Mouse (Mus musculus): ENCODE measurements around the gene Rbm44.

Gene Rbm44

DNA sequence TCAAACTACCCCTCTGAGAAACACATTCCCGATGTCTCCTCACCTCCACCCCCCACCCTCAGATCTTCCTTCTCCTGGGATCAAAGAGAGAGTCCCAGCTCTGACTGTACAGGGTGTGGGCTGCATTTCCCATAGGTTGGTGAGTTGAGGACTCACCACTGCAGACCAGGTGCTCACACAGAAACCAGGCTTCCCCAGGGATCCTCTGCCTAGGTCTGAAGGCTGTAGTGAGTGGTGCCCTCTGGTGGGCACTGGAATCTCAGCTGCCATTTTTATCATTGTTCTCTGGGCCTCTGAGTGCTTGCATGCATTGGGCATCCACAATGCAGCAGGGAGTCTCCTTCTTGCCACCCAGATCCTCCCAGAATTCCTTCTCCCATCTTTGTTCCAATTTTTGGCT, 66.2 kb downstream of the Rbm44 start:
- peak; percentile 59 for DNase-seq

DNA sequence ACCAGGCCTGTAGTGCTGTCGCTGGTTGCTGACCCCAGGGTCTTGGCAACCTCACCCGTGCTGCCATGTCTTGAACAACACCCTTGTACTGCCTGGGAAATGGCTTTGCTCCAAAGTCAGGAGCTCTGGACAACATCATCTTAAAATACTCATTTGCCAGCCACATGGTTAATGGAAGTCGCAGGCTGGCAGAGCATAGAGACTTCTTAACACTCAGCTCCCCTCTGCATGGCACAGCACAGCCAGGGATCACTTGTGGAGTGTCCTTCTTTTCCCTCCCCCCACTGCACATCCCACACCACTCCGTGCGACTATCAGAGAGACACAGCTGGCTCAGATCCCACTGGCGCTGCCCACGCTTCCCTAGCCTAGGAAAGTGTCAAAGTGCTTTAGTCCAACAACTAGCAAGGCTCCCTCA, 66.7 kb downstream of the Rbm44 start:
- DNase-seq, result peak; percentile 22

DNA sequence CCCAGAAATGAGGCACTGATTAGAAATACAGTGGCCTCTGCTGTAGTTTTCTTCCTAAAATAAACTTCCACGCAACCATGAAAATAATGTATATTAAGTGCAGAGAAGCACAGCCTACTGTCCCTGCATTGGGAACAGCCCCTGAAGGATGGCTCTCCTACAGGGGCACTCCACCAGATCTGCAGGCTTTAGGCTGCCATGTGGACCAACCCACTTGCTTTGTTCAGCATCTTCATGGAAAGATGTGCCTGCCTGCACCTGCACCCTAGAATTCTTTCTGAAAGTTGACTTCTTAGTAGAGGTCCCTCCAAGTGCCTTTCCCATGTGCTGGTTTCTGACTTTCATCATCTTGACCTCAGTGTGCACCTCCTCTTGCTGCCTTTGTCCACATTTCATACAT, 70.4 kb downstream of the Rbm44 start:
- DNase-seq, result no peak

DNA sequence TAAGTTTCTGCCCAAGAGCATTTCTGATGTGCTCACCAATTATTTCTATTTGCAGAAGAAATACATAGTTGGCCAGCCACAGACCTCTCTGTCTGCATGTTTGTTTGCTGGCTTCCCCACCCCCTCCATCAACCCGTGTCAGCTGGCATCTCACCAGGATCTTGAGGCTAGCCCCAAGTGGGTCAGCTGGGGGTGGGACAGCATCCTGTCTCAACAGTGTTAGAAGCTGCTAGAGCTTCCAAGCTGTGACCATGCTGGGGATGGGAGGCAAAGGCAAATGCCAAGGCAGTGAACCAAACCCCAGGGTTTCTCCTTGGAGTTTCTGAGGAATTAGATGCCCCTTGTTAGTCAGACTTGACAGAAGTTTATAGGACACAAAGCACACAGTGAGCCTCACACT, 71.1 kb downstream of the Rbm44 start:
- no peak for DNase-seq

DNA sequence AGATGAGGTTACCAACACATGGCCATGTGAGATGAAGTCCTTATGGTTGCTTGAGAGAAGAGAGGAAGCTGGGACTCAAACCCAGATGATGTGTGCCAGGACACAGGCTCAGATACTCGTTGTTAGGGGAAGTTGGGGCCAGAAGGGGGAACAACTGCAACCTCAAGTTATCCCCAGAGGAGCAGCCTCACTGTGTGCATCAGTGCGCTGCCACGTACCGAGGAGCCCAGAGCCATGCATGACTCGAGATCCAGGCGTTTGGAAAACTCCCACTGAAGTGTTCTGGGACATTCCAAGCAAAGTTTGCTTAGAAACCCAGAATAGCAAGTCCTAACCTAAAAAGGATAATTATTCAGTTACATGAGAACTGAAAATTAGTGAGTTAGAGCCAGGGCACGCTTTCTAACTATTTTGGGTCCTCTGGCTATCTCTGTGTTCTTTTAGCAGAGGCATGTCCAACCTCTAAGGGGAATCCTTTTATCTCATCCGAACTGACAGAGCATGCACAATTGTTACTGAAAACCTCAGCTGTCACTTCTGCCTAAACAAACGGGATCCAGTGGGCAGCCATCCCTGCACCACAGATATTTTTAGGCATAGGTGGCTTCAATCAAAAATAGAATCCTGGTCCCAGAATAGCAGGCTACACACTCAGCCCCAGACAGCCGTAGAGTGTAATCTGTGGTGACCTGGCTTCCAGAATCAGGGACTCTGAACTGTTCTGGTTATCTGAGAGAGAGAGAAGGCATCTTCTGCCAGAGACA, 71.8 kb downstream of the Rbm44 start:
- DNase-seq, result no peak

DNA sequence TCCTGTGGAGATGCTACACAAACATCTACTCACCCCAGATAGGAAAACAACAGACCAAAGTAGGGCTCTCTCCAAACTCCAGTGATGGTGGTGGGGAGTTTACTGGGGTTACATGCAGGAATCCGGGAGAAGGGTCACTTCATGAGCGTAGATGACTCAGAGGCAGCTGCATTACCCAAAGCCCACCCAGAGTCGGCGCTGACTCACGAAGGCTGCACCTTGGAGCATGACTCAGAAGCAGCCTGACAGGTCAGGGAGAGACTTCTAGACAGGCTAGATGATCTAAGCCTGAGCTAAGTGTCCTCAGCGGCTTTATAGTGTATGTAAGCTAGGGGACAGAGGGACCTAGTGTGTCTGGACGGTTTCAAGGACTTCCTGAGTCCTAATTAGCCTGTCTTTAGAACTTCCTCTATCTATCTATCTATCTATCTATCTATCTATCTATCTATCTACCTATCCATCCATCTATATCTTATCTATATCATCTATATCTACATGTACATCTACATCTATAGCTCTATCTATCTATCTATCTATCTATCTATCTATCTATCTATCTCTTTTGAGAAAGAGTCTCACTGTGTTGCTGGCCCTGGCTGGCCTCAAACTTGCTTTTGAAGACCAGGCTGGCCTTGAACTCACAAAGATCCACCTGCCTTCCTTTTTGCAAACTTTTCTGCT, 74.9 kb downstream of the Rbm44 start:
- no peak for DNase-seq

DNA sequence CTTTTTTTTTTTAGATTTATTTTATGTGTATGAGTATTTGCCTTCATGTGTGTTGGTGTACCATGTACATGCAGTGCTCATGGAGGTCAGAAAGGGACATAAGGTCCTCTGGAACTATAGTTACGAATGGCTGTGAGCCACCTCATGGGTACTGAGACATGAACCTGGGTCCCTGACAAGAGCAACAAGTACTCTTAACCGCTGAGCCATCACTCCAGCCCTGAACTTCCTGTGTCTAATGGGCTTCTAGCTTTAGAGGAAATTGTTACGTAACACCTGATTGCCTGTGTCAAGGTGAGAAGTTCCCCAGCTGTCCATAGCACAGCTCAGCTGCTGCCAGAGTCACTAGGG, 75.4 kb downstream of the Rbm44 start:
- no peak for DNase-seq

All from right cerebral cortex, postnatal 25 days (tissue).